Mouse (Mus musculus) cortical plate, adult 2 months (tissue): ENCODE measurements at regions not wholly inside any gene's neighbourhood (a gene's known extent, or its start where the extent isn't known, plus 50 kb on each side); places are given as distances from the start of the nearest gene placed in this dataset.

Source experiments
- CTCF ChIP-seq: fragments of 200-500 bp; IDR thresholded peaks from 2 replicates; pipeline ENCODE4 v1.5.1; 2011; ENCODE audit warnings: mild to moderate bottlenecking, control low read depth, low read length; ENCODE audit not compliant: insufficient read depth; ENCODE audit errors: extremely low read depth
- POLR2A ChIP-seq: fragments of 200-500 bp; IDR thresholded peaks from 2 replicates; pipeline ENCODE4 v1.6.1; 2011; ENCODE audit warnings: mild to moderate bottlenecking, low read length, control low read depth; ENCODE audit not compliant: insufficient read depth; ENCODE audit errors: extremely low read depth

GRCm38 (mm10) chr1:71506534-71506933 is 50.4 kb upstream of the Atic start:
- TF ChIP-seq POLR2A (no peak), CTCF (no peak)
